Mouse (Mus musculus) CH12.LX (cell line): ENCODE results near the gene Rpe65. TPM values are rescaled to one million over a fixed set of nuclear protein-coding genes. Genes with fewer than 3 reads are reported as not detected.

Source experiments
- DNase-seq: peaks from one replicate; pipeline ENCODE4 v3.0.0-alpha.2; 2013; ENCODE audit errors: extremely low read depth
- H3K27ac ChIP-seq: 2 replicates; pipeline ENCODE4 v1.5.1; 2012; ENCODE audit warnings: low read depth, mild to moderate bottlenecking, control low read depth, moderate library complexity; ENCODE audit not compliant: insufficient read depth
- H3K27me3 ChIP-seq: replicated peaks from 2 replicates; pipeline ENCODE3; 2012; ENCODE audit warnings: inconsistent platforms
- H3K36me3 ChIP-seq, 2 experiments: replicated peaks in 1 of 2; 2 replicates each; pipeline versions ENCODE3 to v1.6.1; 2012; ENCODE audit warnings: inconsistent platforms in 1 of 2, low read length in 1 of 2, mild to moderate bottlenecking in 1 of 2, mixed read lengths in 1 of 2, moderate library complexity in 1 of 2; ENCODE audit not compliant: control insufficient read depth in 1 of 2, insufficient read depth in 1 of 2
- H3K4me1 ChIP-seq, 2 experiments: 2 replicates each; pipeline ENCODE4 v1.6.1; 2012; ENCODE audit warnings: inconsistent platforms in 1 of 2, moderate library complexity in 1 of 2; ENCODE audit not compliant: insufficient read depth in 2 of 2, control insufficient read depth in 1 of 2
- H3K4me2 ChIP-seq: 2 replicates; pipeline ENCODE4 v1.6.1; 2012; ENCODE audit warnings: low read depth, mild to moderate bottlenecking, control low read depth; ENCODE audit not compliant: poor library complexity, insufficient read depth, severe bottlenecking
- H3K4me3 ChIP-seq, 3 experiments: fragments of 150-350 bp in 1 of 3; sonication (generic) in 1 of 3; replicated peaks in 1 of 3; 2 replicates each; pipeline versions ENCODE3 to v1.5.1; 2011 to 2012; ENCODE audit warnings: low read depth in 2 of 3, low read length in 2 of 3, mild to moderate bottlenecking in 2 of 3, moderate library complexity in 2 of 3, control low read depth in 1 of 3, improper control_type of control experiment in 1 of 3, inconsistent platforms in 1 of 3, mixed read lengths in 1 of 3; ENCODE audit not compliant: poor library complexity in 1 of 3
- H3K79me2 ChIP-seq: replicated peaks from 2 replicates; pipeline ENCODE4 v1.6.1; 2012; ENCODE audit warnings: mild to moderate bottlenecking, moderate library complexity; ENCODE audit not compliant: control insufficient read depth, poor library complexity, insufficient read depth, severe bottlenecking; ENCODE audit errors: extremely low read depth
- H3K9ac ChIP-seq: 2 replicates; pipeline ENCODE4 v1.6.1; 2012; ENCODE audit warnings: low read depth, mild to moderate bottlenecking, control low read depth, moderate library complexity; ENCODE audit not compliant: insufficient read depth
- H3K9me3 ChIP-seq: replicated peaks from 2 replicates; pipeline ENCODE3; 2012; ENCODE audit warnings: low read length, inconsistent platforms, mixed read lengths
- CHD2 ChIP-seq: IDR thresholded peaks from 2 replicates; pipeline ENCODE4 v1.6.1; 2011; ENCODE audit warnings: low read length, improper control_type of control experiment
- CTCF ChIP-seq, 2 experiments: IDR thresholded peaks in 1 of 2; conservative IDR thresholded peaks in 1 of 2; 2 replicates each; pipeline ENCODE4 v1.5.1; 2011 to 2012; ENCODE audit warnings: low read depth in 2 of 2, low read length in 2 of 2, improper control_type of control experiment in 1 of 2, inconsistent platforms in 1 of 2, mild to moderate bottlenecking in 1 of 2, moderate library complexity in 1 of 2
- E2F4 ChIP-seq: IDR thresholded peaks from 2 replicates; pipeline ENCODE4 v1.6.1; 2011; ENCODE audit warnings: low read depth, low read length, improper control_type of control experiment; ENCODE audit not compliant: insufficient replicate concordance
- ELF1 ChIP-seq: IDR thresholded peaks from 2 replicates; pipeline ENCODE4 v1.6.1; 2014; ENCODE audit warnings: low read depth, mild to moderate bottlenecking, inconsistent platforms, low read length, improper control_type of control experiment
- ETS1 ChIP-seq: conservative IDR thresholded peaks from 2 replicates; pipeline ENCODE4 v1.6.1; 2012; ENCODE audit warnings: low read depth, mild to moderate bottlenecking, inconsistent platforms, low read length, improper control_type of control experiment, moderate library complexity
- HCFC1 ChIP-seq: IDR thresholded peaks from 2 replicates; pipeline ENCODE4 v1.6.1; 2012; ENCODE audit warnings: low read depth, mild to moderate bottlenecking, inconsistent platforms, low read length, improper control_type of control experiment
- JUN ChIP-seq: IDR thresholded peaks from 2 replicates; pipeline ENCODE4 v1.6.1; 2011; ENCODE audit warnings: low read depth, mild to moderate bottlenecking, low read length, improper control_type of control experiment, moderate library complexity; ENCODE audit not compliant: insufficient read depth
- KAT2A ChIP-seq: IDR thresholded peaks from 2 replicates; pipeline ENCODE4 v1.6.1; 2012; ENCODE audit warnings: low read length, improper control_type of control experiment, inconsistent platforms; ENCODE audit not compliant: insufficient replicate concordance
- MAX ChIP-seq: IDR thresholded peaks from 2 replicates; pipeline ENCODE4 v1.6.1; 2011; ENCODE audit warnings: low read length, improper control_type of control experiment
- MAZ ChIP-seq: IDR thresholded peaks from 2 replicates; pipeline ENCODE4 v1.6.1; 2012; ENCODE audit warnings: low read depth, mild to moderate bottlenecking, inconsistent platforms, low read length, improper control_type of control experiment, moderate library complexity
- MEF2A ChIP-seq: IDR thresholded peaks from 2 replicates; pipeline ENCODE4 v1.6.1; 2014; ENCODE audit warnings: low read depth, mild to moderate bottlenecking, inconsistent platforms, low read length, improper control_type of control experiment, borderline replicate concordance
- MYC ChIP-seq: IDR thresholded peaks from 2 replicates; pipeline ENCODE4 v1.6.1; 2011; ENCODE audit warnings: low read depth, mild to moderate bottlenecking, improper control_type of control experiment, low read length
- NELFE ChIP-seq: IDR thresholded peaks from 2 replicates; pipeline ENCODE4 v1.6.1; 2011; ENCODE audit warnings: low read depth, low read length, improper control_type of control experiment
- NRF1 ChIP-seq: IDR thresholded peaks from 2 replicates; pipeline ENCODE4 v1.6.1; 2014; ENCODE audit warnings: low read depth, mild to moderate bottlenecking, inconsistent platforms, low read length, improper control_type of control experiment, moderate library complexity
- POLR2AphosphoS2 ChIP-seq: IDR thresholded peaks from 2 replicates; pipeline ENCODE4 v1.6.1; 2011; ENCODE audit warnings: low read depth, low read length, improper control_type of control experiment
- RAD21 ChIP-seq: IDR thresholded peaks from 2 replicates; pipeline ENCODE4 v1.6.1; 2011; ENCODE audit warnings: low read depth, mild to moderate bottlenecking, low read length, improper control_type of control experiment, moderate library complexity
- SIN3A ChIP-seq: IDR thresholded peaks from 2 replicates; pipeline ENCODE4 v1.6.1; 2012; ENCODE audit warnings: low read length, improper control_type of control experiment, inconsistent platforms
- SMC3 ChIP-seq: IDR thresholded peaks from 2 replicates; pipeline ENCODE4 v1.6.1; 2011; ENCODE audit warnings: low read depth, low read length, improper control_type of control experiment
- TBP ChIP-seq: conservative IDR thresholded peaks from 2 replicates; pipeline ENCODE4 v1.6.1; 2011; ENCODE audit warnings: low read depth, low read length, improper control_type of control experiment
- TCF12 ChIP-seq: IDR thresholded peaks from 2 replicates; pipeline ENCODE4 v1.6.1; 2014; ENCODE audit warnings: low read depth, mild to moderate bottlenecking, inconsistent platforms, low read length, improper control_type of control experiment
- UBTF ChIP-seq: IDR thresholded peaks from 2 replicates; pipeline ENCODE4 v1.6.1; 2012; ENCODE audit warnings: low read depth, mild to moderate bottlenecking, inconsistent platforms, low read length, improper control_type of control experiment, moderate library complexity
- USF1 ChIP-seq: IDR thresholded peaks from 2 replicates; pipeline ENCODE4 v1.6.1; 2014; ENCODE audit warnings: low read depth, mild to moderate bottlenecking, inconsistent platforms, low read length, improper control_type of control experiment
- USF2 ChIP-seq: conservative IDR thresholded peaks from 2 replicates; pipeline ENCODE4 v1.6.1; 2011; ENCODE audit warnings: low read depth, low read length, improper control_type of control experiment
- ZC3H11A ChIP-seq: IDR thresholded peaks from 2 replicates; pipeline ENCODE4 v1.6.1; 2012; ENCODE audit warnings: low read depth, mild to moderate bottlenecking, inconsistent platforms, low read length, improper control_type of control experiment
- ZKSCAN1 ChIP-seq: IDR thresholded peaks from 2 replicates; pipeline ENCODE4 v1.6.1; 2012; ENCODE audit warnings: low read depth, inconsistent platforms, low read length, improper control_type of control experiment, borderline replicate concordance
- ZMIZ1 ChIP-seq: IDR thresholded peaks from 2 replicates; pipeline ENCODE4 v1.6.1; 2012; ENCODE audit warnings: low read depth, mild to moderate bottlenecking, inconsistent platforms, low read length, improper control_type of control experiment
- ZNF384 ChIP-seq: IDR thresholded peaks from 2 replicates; pipeline ENCODE4 v1.6.1; 2012; ENCODE audit warnings: low read depth, low read length, improper control_type of control experiment, inconsistent platforms
- dilution Hi-C: fragments of 300-500 bp; cut with MboI; formaldehyde crosslinking; loops from 2 replicates; pipeline ENCODE4 v1.14.3; 2020; ENCODE audit warnings: low sequenced_read_pairs; ENCODE audit not compliant: extremely low pct_unique_long_range_greater_than_20kb, extremely low pct_ligation_motif_present
- in situ Hi-C: fragments of 300-500 bp; cut with MboI; formaldehyde crosslinking; loops from 3 replicates; pipeline ENCODE4 v1.14.3; 2019; ENCODE audit warnings: low sequenced_read_pairs, low pct_ligation_motif_present, low pct_unique_long_range_greater_than_20kb, mixed read lengths
- polyA plus RNA-seq: library from polyadenylated mRNA; unstranded; fragments of >175 nt; gene quantifications from 2 replicates; pipeline ENCODE4 v1.2.1, GENCODE M21; 2012; ENCODE audit warnings: low read depth; ENCODE audit not compliant: insufficient read length
- total RNA-seq, 2 experiments: library from RNA; depleted of rRNA; stranded (reverse); fragments of 300-350 nt in 1 of 2; fragments of >200 nt in 1 of 2; gene quantifications; 2 replicates each; pipeline ENCODE4 v1.2.3; 2012 to 2014

The Rpe65 gene
- total RNA-seq (2012; rRNA removed) (not detected in 2 replicates), total RNA-seq (2014; rRNA removed) (not detected in 2 replicates), polyA plus RNA-seq (not detected in 2 replicates)

DNA sequence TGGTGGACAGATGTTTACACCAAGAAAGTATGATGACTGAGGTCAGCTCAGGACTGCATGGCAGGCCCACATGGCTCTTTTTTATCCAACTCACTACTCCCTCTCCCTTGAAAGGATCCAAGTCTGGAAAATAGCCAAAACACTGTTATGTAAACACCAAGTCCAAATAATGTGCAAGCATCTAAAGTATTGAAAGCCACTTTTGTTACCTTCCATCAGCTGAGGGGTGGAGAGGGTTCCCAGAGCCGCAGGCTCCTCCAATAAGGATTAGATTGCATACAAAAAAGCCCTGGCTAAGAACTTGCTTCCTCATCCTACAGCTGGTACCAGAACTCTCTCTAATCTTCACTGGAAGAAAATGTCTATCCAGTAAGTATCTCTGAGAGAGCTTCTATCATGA lies at the start of gene Rpe65:
Gene Rpe65 (plus strand): TSS at position 301 of the 400 bp plus-strand sequence.
- H3K79me2 ChIP-seq: no peaks in the 10 kb centered on the region
- TF ChIP-seq USF2 (no peak), KAT2A (no peak), ZKSCAN1 (no peak), NELFE (no peak), POLR2AphosphoS2 (no peak), MAZ (no peak), E2F4 (no peak), RAD21 (no peak), NRF1 (no peak), CTCF (conservative IDR thresholded peaks at IDR 0.05 in 1 of 2, IDR thresholded peaks at IDR 0.05 in 1 of 2; ENCODE audit: low read depth in 2 of 2, low read length in 2 of 2) (no peak), ZNF384 (no peak), MYC (no peak), UBTF (no peak), SIN3A (no peak), ZC3H11A (no peak), USF1 (no peak), TBP (no peak), ZMIZ1 (no peak)
- TF ChIP-seq, all 38 proteins: peak for 0
- no peaks in the 10 kb centered on the region for H3K36me3 ChIP-seq
- in situ Hi-C loops (no loop called here), dilution Hi-C loops (no loop called here)
- no peak within 1 kb of the TSS for H3K4me3 ChIP-seq
- no peaks in the 10 kb centered on the region for H3K9me3 ChIP-seq
- no peak for DNase-seq
- no peak within 1 kb of the TSS for H3K4me2 ChIP-seq
- H3K27ac ChIP-seq: no peak within 1 kb of the TSS
- H3K27me3 ChIP-seq: no peaks in the 10 kb centered on the region
- no peaks in the 10 kb centered on the region for H3K4me1 ChIP-seq
- no peak within 1 kb of the TSS for H3K9ac ChIP-seq

DNA sequence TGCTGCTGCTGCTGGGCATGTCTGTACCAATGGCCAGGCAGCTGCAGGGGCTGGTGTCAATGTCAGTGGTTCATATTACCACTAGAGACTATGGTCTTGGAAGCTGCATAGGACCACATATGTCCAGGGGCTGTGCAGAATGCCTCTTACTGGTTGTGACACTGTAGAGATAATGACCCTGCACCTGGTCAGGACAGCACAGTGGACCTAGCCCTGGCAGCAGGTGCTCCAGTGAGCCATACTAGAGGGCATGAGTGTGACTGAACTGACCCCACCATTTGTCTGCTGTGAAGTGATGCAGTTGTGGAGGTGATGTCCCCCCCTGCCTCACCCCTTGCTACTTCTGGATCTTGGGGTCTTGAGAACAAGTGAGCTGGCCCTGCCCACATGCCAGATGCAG lies 48.8 kb upstream of the Rpe65 start:
- H3K27me3 ChIP-seq: no peaks in the 10 kb centered on the region
- peaks cover 0 to 7% of the 10 kb centered on the region in 2 experiments for H3K36me3 ChIP-seq
- H3K4me1 ChIP-seq: no peaks in the 10 kb centered on the region
- no peaks in the 10 kb centered on the region for H3K79me2 ChIP-seq
- H3K9ac ChIP-seq: no peak overlapping the region
- H3K27ac ChIP-seq: no peak overlapping the region
- dilution Hi-C loops (no loop called here), in situ Hi-C loops (no loop called here)
- TF ChIP-seq MAX (no peak), KAT2A (no peak), SMC3 (no peak), MEF2A (no peak), ETS1 (no peak), TBP (no peak), NRF1 (no peak), ZNF384 (no peak), ELF1 (no peak), CHD2 (no peak), E2F4 (no peak), JUN (no peak), TCF12 (no peak), HCFC1 (no peak), NELFE (no peak)
- DNase-seq: no peak
- H3K4me2 ChIP-seq: no peak overlapping the region
- H3K9me3 ChIP-seq: no peaks in the 10 kb centered on the region
- H3K4me3 ChIP-seq: no peak overlapping the region
